Mouse (Mus musculus) thymus, postnatal 10 days (tissue): ENCODE data around the gene Palb2.
A peak's percentile ranks its signal among the peaks of the same experiment; 100 is the strongest.

Experiments used
- DNase-seq, 2 experiments: peaks; one replicate each; pipeline ENCODE4 v3.0.0; 2021; ENCODE audit warnings: low spot score in 2 of 2

The Palb2 gene

GRCm38 (mm10) chr7:122101014-122101746 lies 31.6 kb downstream of the Palb2 start:
- peak in 1 of 2 experiments; percentile 41 for DNase-seq

DNA sequence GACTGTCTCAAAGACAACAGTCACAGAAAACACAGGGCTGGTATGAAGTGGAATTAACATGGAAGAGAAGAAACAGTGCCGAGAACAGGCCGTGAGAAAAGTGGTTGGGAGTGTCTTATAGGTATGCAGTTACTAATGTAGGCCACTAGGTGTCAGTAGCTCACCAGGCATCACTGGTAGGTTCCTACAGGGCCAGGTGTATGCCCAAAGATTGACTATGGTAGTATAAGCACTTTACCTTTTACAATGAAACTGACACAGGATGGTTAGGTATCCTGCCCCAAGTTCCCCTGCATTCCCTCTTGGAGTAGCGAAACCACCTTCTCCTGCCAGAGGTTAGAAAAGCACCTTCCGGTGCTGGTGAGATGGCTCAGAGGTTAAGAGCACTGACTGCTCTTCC lies 33.6 kb downstream of the Palb2 start:
- peak; percentile 11 to 46 for DNase-seq

DNA sequence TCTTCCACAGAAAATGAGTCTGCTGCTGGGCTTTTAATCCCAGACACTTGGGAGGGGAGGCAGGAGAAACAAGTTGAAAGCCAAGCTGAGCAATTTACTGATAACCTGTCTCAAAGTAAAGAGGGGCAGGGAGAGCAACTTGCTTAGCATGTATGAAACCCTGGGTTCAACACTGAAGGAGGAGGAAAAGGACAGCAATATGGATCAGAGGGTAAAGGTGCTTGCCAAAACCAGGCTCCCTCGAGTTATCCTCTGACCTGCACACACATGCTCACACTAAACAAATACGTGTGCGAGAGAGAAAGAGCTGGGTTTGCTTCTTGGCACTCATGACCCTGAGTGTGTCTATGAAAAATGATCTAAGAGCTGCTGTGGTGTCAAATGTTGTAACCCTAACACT lies 34.8 kb downstream of the Palb2 start:
- DNase-seq: no peak

DNA sequence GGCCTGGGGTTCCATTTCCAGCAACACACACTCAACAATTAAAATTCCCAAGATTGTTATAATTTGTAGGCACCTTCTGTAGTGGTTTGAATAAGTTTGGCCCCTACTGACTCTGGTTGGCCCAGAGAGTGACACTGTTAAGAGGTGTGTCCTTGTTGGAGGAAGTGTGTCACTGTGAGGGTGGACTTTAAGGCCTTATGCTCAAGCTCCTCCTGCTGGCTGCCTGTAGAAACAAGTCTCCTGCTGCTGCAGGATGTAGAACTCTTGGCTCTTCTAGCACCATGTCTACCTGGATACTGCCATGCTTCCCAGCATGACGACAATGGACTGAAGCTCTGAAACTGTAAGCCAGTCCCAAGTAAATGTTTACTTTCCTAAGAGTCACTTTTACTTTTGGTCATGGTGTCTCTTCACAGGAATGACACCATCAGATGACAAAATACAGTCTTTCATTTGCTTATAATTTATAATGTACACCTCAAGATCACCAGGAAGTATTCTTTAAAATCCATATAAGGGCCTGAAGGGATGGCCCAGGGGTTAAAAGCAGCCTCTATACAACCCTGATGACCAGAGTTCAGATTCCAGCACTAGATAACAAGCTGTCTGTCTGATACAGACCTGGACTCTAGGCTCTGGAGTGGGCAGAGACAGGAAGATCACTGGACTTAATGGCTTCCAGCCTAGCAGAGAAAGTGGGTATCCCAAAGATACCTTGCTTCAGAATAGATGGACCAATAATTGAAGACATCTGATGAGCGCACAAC lies 38.0 kb downstream of the Palb2 start:
- no peak for DNase-seq

DNA sequence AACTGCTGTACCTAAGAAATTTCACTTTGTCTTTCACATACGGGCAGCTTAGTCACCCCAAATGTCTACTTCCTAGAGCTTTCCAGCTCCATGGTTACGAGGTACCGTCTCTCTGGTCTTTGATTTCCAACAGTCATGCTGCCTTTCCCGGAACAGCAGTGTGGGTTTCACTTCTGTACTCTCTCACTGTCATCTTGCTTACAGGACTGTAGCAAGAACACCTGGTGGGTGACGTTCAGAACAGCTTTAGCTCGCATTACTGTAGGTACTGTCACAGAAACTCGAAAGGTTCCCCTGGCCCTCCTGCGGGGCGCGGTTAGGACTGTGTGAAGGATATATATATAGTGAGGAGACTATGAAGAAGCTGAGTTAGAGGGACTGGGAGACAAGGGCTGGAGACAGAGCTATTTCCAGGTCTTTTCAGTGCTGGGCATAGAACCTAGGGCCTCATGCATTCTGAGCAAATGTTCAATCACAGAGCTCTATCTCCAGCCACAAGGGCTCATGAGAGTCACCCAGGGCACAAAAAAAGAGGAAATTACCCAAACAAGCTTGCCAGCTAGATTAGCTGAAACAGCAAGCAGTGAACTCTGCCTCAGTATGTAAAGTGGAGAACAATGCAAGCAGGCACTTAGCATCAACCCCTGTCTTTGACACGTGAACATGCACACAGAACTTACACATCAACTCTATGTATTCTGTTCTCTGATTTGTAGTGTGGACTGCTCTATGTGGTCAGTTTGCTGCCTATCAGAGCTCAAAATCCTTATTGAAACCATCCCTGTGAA lies 45.4 kb downstream of the Palb2 start:
- DNase-seq: no peak

- no peak for DNase-seq
Observed at GRCm38 (mm10) chr7:122081071-122081470, 51.7 kb downstream of the Palb2 start.

- DNase-seq: no peak
Observed at GRCm38 (mm10) chr7:122079798-122080554, 52.8 kb downstream of the Palb2 start.

DNA sequence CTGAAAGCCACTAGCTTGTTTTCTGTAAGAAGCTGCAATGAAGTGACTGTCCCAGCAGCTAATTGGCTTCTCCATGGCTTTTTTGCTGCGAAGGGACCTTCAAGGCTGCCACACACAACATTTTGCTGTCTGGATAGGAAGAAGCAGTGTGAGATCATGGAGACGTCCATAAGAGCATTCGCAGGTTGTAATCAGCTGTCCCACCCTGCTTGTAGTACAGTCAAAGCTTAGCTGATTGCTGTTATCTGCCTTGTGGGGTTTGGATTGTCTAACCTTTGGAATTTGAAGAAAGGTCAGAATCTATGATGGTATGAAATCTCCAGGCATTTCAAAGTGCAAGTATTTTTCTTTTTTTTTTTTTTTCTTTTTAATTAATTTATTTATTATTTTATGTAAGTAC lies 58.4 kb downstream of the Palb2 start:
- DNase-seq: no peak

GRCm38 (mm10) chr7:122067517-122068381 lies 65.0 kb downstream of the Palb2 start:
- DNase-seq: no peak

DNA sequence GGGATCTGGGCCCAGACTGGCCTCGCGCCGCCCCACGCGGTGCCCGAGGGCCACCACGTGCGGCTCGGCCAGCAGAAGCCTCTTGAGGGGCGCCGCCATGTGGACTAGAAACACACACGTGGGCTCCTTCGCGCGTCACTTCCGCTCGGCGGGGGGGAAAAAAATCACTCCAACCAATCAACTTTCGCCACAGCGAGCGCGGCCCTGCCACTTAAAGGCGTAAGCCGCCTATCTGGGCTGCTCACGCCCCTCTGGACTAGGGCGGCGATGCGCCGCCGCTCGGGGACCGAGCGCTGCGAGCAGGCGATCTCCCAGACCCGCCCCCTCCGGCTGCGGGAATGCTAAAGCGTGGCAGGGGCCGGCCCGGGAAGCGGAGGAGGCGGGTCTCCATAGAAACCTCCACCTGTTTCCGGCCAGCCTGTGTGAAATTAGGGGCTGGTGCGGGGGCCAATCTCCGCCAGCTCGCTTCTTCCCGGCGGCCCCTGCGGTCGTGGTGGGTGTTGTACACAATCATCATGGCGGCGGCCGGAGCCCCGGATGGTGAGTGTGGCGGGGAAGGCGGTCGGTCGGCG lies 65.8 kb downstream of the Palb2 start, which contains the start of the genes Ubfd1 and Ears2:
TSS of gene Ubfd1 (plus strand) at position 231 of the 572 bp plus-strand sequence.
TSS of gene Ears2 (minus strand) at position 319 of the 572 bp plus-strand sequence.
- peak; percentile 85 to 87 for DNase-seq

GRCm38 (mm10) chr7:122066102-122066944 lies 66.5 kb downstream of the Palb2 start:
- DNase-seq: no peak

DNA sequence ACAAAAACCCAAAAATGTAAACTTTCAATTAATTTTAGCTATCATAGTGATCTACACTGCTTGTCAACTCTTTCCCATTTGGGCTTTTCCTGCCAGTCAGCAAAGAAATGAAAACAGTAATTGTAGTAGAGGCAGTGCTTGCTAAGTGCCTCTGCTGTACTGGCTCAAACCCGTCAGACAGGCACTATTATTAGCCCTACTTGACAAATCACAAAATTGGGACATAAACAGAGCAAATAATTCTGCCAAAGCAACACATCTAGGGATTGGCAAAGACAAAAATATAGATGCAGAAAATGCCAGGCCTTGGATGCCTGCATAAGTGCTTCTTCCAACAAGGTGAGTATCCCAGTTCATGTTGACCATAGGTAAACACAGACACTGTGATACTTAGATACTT lies 67.1 kb downstream of the Palb2 start:
- DNase-seq: no peak
